Mouse (Mus musculus) lung, postnatal 25 days (tissue): ENCODE results near the gene Pon3.

Experiments
- DNase-seq: peaks from one replicate; pipeline ENCODE4 v3.0.0; 2022; ENCODE audit warnings: low spot score

Pon3 gene

GRCm38 (mm10) chr6:5179189-5179588 lies 76.9 kb downstream of the Pon3 start:
- no peak for DNase-seq

GRCm38 (mm10) chr6:5177967-5178891 lies 77.9 kb downstream of the Pon3 start:
- no peak for DNase-seq

GRCm38 (mm10) chr6:5174179-5174812 lies 81.8 kb downstream of the Pon3 start:
- DNase-seq: peak; percentile 16

- DNase-seq: no peak
Observed at GRCm38 (mm10) chr6:5172571-5172970, 83.5 kb downstream of the Pon3 start.

- no peak for DNase-seq
Observed at GRCm38 (mm10) chr6:5171418-5171817, 84.7 kb downstream of the Pon3 start.
